Mouse (Mus musculus) intestine, postnatal 0 days (tissue): Measurements from ENCODE around the gene Poln. TPM values are rescaled to one million over a fixed set of nuclear protein-coding genes. Genes with fewer than 3 reads are reported as not detected.

Source experiments
- ATAC-seq: fragments of 200-750 bp; cut with Nextera tagmentation; 2 replicates; pipeline ENCODE4 v1.8.0; 2017; ENCODE audit warnings: mild to moderate bottlenecking, moderate TSS enrichment, moderate library complexity
- H3K27ac ChIP-seq: fragments of 300-500 bp; sonication (generic); 2 replicates; pipeline ENCODE4 v1.5.1; 2014; ENCODE audit warnings: mild to moderate bottlenecking, low read depth, low read length, moderate library complexity
- H3K27me3 ChIP-seq: fragments of 300-500 bp; sonication (generic); replicated peaks from 2 replicates; pipeline ENCODE4 v1.6.1; 2014; ENCODE audit warnings: low read length, mixed read lengths; ENCODE audit not compliant: control insufficient read depth, insufficient read depth
- H3K36me3 ChIP-seq: fragments of 300-500 bp; sonication (generic); 2 replicates; pipeline ENCODE4 v1.6.1; 2014; ENCODE audit warnings: mild to moderate bottlenecking, moderate library complexity; ENCODE audit not compliant: control insufficient read depth, insufficient read depth
- H3K4me1 ChIP-seq: fragments of 300-500 bp; sonication (generic); replicated peaks from 2 replicates; pipeline ENCODE4 v1.6.1; 2014; ENCODE audit warnings: antibody characterized with exemption, low read length, mixed read lengths; ENCODE audit not compliant: control insufficient read depth, insufficient read depth
- H3K4me2 ChIP-seq: fragments of 300-500 bp; sonication (generic); replicated peaks from 2 replicates; pipeline ENCODE4 v1.6.1; 2014; ENCODE audit warnings: low read depth, mild to moderate bottlenecking, moderate library complexity
- H3K4me3 ChIP-seq: fragments of 300-500 bp; sonication (generic); 2 replicates; pipeline ENCODE4 v1.5.1; 2014; ENCODE audit warnings: low read depth, low read length
- H3K9ac ChIP-seq: fragments of 300-500 bp; sonication (generic); 2 replicates; pipeline ENCODE4 v1.6.1; 2014; ENCODE audit warnings: mild to moderate bottlenecking, low read depth, low read length
- H3K9me3 ChIP-seq: fragments of 300-500 bp; sonication (generic); 2 replicates; pipeline ENCODE4 v1.6.1; 2016; ENCODE audit warnings: mixed run types; ENCODE audit not compliant: control insufficient read depth
- CTCF ChIP-seq: sonication (generic); IDR thresholded peaks from 2 replicates; pipeline ENCODE4 v1.5.1; 2016; ENCODE audit warnings: low read depth, mild to moderate bottlenecking, control low read depth, antibody characterized with exemption, moderate library complexity
- WGBS: fragments of 180-500 bp; shearing (Covaris S2); extraction: QIAGEN DNeasy Blood & Tissue Kit; methylation state at CpG from one replicate; pipeline ENCODE4 v1.1.7; 2014; 5-methylcytosine and 5-hydroxymethylcytosine counted together
- polyA plus RNA-seq: library from polyadenylated mRNA; unstranded; fragments of >200 nt; fragmentation: Nextera tagmentation; extraction: Ambion mirVana; gene quantifications from 2 replicates; pipeline ENCODE4 v1.2.1, GENCODE M21; 2015

The Poln gene
- polyA plus RNA-seq, 1 experiment from 2014 or later, result not detected

DNA sequence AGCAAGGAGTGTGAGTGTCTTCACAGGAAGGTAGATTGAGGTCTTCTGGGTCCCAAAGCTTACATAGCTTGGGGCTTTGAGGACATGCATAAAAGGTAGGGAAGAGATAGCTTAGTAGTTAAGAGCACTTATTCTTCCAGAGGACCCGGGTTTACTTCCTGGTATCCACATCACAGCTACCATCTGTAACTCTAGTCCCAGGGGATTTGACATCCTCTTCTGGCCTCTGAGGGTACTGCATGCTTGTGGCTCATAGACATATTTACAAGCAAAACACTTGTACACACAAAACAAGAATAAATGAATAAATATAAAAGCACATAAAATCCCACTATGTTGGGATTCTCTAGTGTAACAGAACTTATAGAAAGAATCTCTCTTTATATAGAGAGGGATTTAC, 154.6 kb downstream of the Poln start:
- Histone ChIP-seq H3K4me2 (no peak overlapping the region), H3K4me3 (no peak overlapping the region), H3K27ac (no peak overlapping the region), H3K9me3 (no peaks in the 10 kb centered on the region), H3K9ac (no peak overlapping the region), H3K36me3 (no peaks in the 10 kb centered on the region), H3K27me3 (no peaks in the 10 kb centered on the region), H3K4me1 (no peaks in the 10 kb centered on the region)
- WGBS, result 67% methylated on average over 1 of the region's 1 CpGs
- no peak for ATAC-seq
- TF ChIP-seq CTCF, result peak; percentile 54

DNA sequence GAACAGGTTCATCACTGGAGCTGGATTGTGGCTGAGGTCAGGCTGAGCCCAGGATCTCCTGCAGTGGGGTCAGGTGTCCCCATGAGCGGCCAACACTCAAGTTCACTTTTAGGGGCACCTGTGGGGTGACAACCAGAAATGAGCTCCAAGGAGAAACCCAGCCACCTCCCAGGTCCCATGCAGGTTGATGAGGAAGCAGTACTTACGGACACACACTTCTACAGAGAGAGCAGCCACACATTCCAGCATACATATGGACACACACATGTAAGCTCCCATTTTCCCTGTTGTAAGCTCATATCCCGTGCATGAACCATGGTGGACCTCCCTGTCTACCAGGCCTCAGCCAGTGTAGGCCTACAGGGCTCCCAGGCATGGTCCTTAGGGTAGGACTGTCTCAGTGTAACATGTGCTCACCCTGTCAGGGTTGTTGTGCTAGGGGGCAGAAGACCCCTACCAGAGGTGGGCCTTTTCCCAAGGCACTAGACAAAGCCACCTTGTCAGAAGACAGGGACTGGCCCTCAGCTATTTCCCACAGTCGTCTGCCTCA, 161.8 kb downstream of the Poln start:
- no peak overlapping the region for H3K9ac ChIP-seq
- H3K27ac ChIP-seq, result no peak overlapping the region
- no peak overlapping the region for H3K4me3 ChIP-seq
- no peaks in the 10 kb centered on the region for H3K36me3 ChIP-seq
- no peaks in the 10 kb centered on the region for H3K27me3 ChIP-seq
- ATAC-seq, result no peak
- H3K9me3 ChIP-seq, result no peaks in the 10 kb centered on the region
- H3K4me2 ChIP-seq, result no peak overlapping the region
- H3K4me1 ChIP-seq, result no peaks in the 10 kb centered on the region
- WGBS, result 78% methylated on average over 4 of the region's 4 CpGs
- TF ChIP-seq CTCF, result no peak

DNA sequence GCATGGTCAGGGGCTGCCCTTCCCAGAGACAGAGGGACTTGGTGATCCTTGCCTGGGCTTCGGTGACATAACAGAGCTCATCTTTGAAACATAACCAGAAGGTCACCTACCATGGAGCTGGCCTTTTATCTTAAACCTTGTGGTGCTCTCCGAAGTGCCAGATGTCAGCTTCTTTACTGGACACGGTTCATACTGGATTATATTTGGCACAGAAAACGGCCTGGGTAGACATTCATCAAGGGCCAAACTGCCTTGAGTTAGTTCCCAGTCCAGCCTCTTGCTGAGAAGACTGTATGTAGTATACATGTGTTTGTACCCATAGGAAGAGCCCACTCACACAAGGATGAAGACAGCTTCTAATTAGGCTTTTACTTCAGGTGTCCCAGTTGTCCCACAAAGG, 162.4 kb downstream of the Poln start:
- no peak for TF ChIP-seq CTCF
- Histone ChIP-seq H3K4me1 (no peaks in the 10 kb centered on the region), H3K4me3 (no peak overlapping the region), H3K4me2 (no peak overlapping the region), H3K27ac (no peak overlapping the region), H3K9me3 (no peaks in the 10 kb centered on the region), H3K27me3 (no peaks in the 10 kb centered on the region), H3K36me3 (no peaks in the 10 kb centered on the region), H3K9ac (no peak overlapping the region)
- ATAC-seq, result no peak
- WGBS, result 80% methylated on average over 4 of the region's 4 CpGs

- 0 out of 2 replicates have a peak, but pooled peaks cover under 1% of the 10 kb centered on the region for H3K27me3 ChIP-seq
- no peak for ATAC-seq
- no peak overlapping the region for H3K4me2 ChIP-seq
- no peaks in the 10 kb centered on the region for H3K4me1 ChIP-seq
- 79% methylated on average over 5 of the region's 5 CpGs for WGBS
- no peak overlapping the region for H3K9ac ChIP-seq
- no peaks in the 10 kb centered on the region for H3K36me3 ChIP-seq
- TF ChIP-seq CTCF, result no peak
- H3K9me3 ChIP-seq, result no peaks in the 10 kb centered on the region
- H3K4me3 ChIP-seq, result no peak overlapping the region
- no peak overlapping the region for H3K27ac ChIP-seq
These were observed 164.6 kb downstream of the Poln start for GRCm38 (mm10) chr5:34004618-34005017.

DNA sequence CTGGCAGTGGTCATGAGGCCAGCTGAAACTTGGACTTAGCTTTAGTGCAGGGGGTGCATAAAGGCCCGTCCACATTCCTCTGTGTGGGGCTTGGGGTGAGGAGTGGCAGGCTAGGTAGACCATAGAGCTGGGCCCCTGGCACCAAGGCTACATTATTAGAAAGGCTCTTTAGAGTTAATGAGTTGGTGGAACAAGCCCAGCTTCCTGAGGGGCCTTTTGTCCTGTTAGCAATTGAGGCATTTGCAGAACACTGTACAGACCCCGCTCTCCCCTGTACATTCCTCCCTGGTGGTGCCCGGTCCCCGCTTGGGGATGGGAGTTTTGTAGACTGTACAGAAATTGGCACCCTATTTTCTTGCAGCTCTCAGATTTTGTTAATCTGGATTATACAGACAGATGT, 166.6 kb downstream of the Poln start:
- peaks cover 19% of the 10 kb centered on the region for H3K27me3 ChIP-seq
- no peak overlapping the region for H3K4me2 ChIP-seq
- no peak overlapping the region for H3K27ac ChIP-seq
- no peak for ATAC-seq
- no peaks in the 10 kb centered on the region for H3K36me3 ChIP-seq
- TF ChIP-seq CTCF, result no peak
- 92% methylated on average over 4 of the region's 4 CpGs for WGBS
- H3K9ac ChIP-seq, result no peak overlapping the region
- H3K4me1 ChIP-seq, result no peaks in the 10 kb centered on the region
- H3K4me3 ChIP-seq, result no peak overlapping the region
- no peaks in the 10 kb centered on the region for H3K9me3 ChIP-seq

DNA sequence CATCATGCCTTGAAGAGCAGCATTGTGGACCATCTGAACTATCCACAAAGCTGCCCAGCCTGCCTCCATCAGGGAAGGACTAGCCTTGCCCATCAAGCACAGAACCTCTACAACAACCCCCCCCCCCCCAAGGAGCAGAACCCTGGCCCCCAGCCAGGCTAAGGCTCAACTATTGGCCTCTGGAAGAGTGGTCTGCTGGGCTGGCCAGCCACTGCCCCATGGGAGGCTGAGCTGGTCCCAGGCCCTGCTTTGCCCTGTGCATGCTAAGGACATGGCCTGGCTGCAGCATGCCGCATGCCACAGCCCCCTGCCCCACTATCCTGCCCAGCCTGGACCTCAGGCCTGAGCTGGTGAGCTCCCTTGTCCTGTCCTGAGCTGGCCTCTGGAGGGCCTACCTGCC, 167.8 kb downstream of the Poln start:
- H3K27ac ChIP-seq, result no peak overlapping the region
- ATAC-seq, result no peak
- peaks cover 32% of the 10 kb centered on the region for H3K27me3 ChIP-seq
- H3K4me1 ChIP-seq, result no peaks in the 10 kb centered on the region
- H3K4me2 ChIP-seq, result no peak overlapping the region
- no peak overlapping the region for H3K9ac ChIP-seq
- 100% methylated on average over 1 of the region's 1 CpGs for WGBS
- no peaks in the 10 kb centered on the region for H3K9me3 ChIP-seq
- TF ChIP-seq CTCF, result no peak
- H3K4me3 ChIP-seq, result no peak overlapping the region
- H3K36me3 ChIP-seq, result no peaks in the 10 kb centered on the region

- Histone ChIP-seq H3K36me3 (no peaks in the 10 kb centered on the region), H3K4me1 (no peaks in the 10 kb centered on the region), H3K9me3 (no peaks in the 10 kb centered on the region), H3K4me2 (no peak overlapping the region), H3K27me3 (peaks cover 38% of the 10 kb centered on the region), H3K4me3 (no peak overlapping the region), H3K27ac (no peak overlapping the region), H3K9ac (no peak overlapping the region)
- no peak for ATAC-seq
- no peak for TF ChIP-seq CTCF
- WGBS, result 97% methylated on average over 25 of the region's 25 CpGs
These were observed 168.4 kb downstream of the Poln start for GRCm38 (mm10) chr5:34000809-34001208.
